Mouse (Mus musculus): ENCODE data around the gene Gpatch4.
A peak's percentile ranks its signal among the peaks of the same experiment; 100 is the strongest.

Gene Gpatch4

DNA sequence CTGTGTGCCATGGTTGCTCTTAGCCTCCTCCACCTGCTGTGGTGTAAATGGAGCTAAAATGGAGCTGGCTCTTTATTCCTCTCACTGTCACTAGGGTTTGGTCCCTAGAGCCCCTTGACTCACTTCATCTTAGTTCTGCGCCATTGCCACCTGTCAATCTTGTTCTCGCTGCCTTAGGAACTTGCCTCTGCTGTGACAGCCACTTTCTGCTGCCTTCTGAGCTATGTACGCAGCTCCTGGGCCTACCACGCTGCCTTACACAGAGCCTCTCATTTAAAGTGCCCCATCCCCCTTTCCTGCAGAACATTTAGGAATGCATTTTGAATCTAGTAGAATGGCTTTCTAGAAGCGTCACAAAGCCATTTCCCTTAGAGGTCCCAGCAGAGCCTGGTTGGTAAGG lies 51.2 kb downstream of the Gpatch4 start:
- DNase-seq (ENCODE audit: low read depth) = no peak

GRCm38 (mm10) chr3:88097666-88098065 lies 54.8 kb downstream of the Gpatch4 start:
- peak; percentile 54 for DNase-seq (ENCODE audit: low read depth)

- DNase-seq (ENCODE audit: low read depth) = peak; percentile 75
These were observed 57.3 kb downstream of the Gpatch4 start for GRCm38 (mm10) chr3:88100251-88100650.

DNA sequence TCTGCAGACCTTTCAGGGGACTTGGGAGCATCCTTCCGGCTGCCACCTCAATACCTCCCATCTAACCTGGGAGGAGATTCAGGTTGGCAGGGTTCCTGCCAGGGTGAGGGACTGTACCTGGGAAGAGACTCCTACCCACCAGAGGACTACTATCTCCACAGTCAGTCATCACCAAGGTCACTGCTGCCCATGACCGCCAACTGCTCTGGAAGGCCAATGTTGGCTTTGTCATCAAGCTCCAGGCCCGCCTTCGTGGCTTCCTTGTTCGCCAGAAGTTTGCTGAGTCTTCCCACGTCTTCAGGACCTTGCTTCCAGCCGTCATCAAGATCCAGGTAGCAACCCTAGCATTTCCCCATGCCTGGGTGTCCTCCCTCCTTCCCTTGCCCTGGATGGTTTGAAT lies 58.8 kb downstream of the Gpatch4 start:
- no peak for DNase-seq (ENCODE audit: low read depth)

DNA sequence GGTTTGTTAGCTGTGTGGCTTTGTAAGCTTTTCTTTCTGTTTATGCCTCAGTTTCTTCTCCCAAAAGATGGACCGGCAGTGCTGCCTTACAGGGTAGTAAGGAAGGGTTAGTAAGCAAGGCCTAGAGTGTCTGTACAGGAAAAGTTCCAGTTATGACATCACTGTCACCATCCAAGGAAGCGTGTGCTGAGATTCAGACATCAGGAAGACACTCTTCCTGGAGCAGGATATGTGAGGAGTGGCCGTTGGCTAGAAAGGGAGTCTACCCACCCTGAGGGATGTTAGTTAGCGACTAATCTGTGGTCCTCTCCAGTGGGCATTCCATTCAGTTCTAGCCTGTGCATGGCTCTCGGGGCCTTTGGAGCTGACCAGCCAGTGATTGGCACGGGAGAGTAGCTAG lies 59.3 kb downstream of the Gpatch4 start:
- no peak for DNase-seq (ENCODE audit: low read depth)

GRCm38 (mm10) chr3:88102611-88103010 lies 59.7 kb downstream of the Gpatch4 start:
- DNase-seq (ENCODE audit: low read depth) = peak; percentile 33

All from 416B (cell line).